Mouse (Mus musculus): ENCODE measurements around the gene Snrpd3.
A peak's percentile ranks its signal among the peaks of the same experiment; 100 is the strongest.
"Not testable (repeated sequence)": the region's sequence is repeated elsewhere in the genome, so short reads cannot be mapped to it uniquely, and the experiment has no call there.

The Snrpd3 gene

DNA sequence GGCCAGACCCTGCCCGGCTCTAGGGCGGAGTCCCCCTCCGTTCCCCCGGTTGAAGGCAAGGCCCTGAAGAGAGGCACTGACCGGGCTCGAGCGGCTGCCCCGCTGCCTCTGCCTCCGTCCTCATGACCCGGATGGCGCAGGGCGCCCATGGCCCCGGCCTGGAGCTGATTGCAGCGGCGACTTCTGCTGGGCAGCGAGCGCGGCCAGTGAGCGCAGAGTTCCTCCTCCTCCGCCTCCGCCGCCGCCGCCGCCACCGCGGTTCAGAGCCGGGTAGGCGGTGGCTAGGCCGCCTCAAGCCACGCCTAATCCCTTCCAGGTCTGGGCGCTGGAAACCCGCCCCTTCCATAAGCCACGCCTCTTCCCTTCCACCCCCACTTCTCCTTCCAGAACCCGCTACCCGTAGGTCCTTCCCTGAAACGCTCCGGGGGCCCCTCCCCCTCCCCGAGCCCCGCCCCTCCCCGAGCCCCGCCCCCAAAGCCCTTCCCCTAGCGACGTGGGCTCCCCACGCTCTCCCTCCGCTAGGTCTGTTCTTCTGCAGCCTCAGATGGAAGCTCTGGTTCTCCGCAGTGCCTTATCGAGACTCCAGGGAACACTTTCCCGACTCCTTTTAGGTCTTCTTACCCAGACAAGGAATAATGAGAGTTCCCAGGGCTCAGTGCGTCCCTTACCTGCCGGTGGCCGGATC, at the start of gene Snrpd3:
Snrpd3 (plus strand) TSS at position 479 of the 685 bp plus-strand sequence.
- peak; percentile 99 for DNase-seq (ENCODE audit: low spot score)

DNA sequence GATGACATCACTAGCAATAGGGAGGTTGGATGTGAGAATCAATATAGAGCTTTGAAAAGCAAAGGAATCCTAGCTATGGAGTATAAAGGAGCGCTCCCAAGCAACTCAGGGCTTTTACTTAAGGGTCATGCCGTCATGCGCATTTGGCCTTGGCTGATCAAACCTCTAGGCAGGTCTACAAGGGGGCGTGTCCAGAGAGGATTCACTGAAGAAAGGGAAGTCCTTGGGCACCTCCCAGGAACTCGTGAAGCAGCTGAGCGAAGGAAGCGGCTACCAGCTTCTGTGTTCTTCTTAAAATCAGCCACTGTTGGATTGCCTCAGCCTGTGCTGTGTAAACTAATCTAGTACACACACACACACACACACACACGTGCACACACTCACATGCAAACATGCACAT, 43.9 kb upstream of the Snrpd3 start:
- DNase-seq (ENCODE audit: low spot score), result no peak

- DNase-seq (ENCODE audit: low spot score), result no peak
These were observed 42.8 kb upstream of the Snrpd3 start for GRCm38 (mm10) chr10:75474571-75474970.

DNA sequence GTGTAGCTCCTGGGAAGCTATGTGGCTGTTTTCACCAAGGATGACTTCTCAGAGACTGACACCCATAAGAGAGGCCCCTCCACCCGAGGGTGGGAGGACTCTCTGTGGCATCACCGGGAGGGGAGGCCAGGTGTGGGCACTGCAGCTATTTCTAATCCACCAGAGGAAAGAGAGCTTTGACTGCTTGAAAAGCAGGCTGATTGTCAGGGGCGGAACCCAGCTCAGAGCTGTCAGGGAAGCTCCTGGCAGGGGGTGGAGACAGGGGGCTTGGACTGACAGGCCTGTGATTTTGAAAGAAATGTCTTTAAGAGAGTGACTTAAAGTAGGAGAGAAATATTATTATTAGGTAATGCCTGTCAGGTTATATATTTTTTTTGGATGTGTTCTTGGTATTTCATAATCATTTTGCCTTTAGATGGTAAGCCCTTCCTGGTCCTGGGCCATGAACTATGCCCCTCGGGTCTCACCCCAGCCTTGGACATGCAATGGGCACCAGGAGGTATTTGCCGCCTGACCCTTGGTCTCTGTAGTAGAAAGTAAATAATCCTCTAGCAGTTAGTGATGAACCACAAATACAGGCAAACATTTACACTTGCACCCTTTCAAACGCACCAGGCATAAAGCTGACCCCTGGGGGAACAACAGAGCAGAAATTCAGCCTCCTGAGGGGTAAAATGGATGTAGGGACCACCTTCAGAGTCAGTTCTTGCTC, 42.1 kb upstream of the Snrpd3 start:
- peak; percentile 36 for DNase-seq (ENCODE audit: low spot score)

DNA sequence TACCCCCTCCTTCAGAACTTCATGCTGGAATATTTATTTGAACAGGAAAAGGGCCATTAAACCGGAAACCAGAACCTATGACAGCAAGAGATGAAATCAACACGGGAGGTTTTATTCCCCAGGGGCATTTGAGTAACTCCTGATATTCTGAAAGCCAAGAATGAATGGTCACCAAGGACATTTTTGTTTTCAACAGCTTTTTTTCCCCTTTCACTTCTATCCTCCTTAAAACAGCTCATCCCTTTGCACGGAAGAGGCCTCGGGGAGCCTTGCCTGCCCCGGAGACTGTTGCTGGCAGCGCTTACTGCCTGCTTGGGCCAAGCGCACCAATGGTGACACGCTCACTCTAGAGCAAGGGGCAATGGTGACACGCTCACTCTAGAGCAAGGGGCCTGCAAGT, 40.3 kb upstream of the Snrpd3 start:
- no peak for DNase-seq (ENCODE audit: low spot score)

- DNase-seq (ENCODE audit: low spot score), result no peak
These were observed 37.4 kb upstream of the Snrpd3 start for GRCm38 (mm10) chr10:75479955-75480354.

- DNase-seq (ENCODE audit: low spot score), result no peak
These were observed 35.6 kb upstream of the Snrpd3 start for GRCm38 (mm10) chr10:75481703-75482102.

GRCm38 (mm10) chr10:75482271-75482670, 35.1 kb upstream of the Snrpd3 start:
- DNase-seq (ENCODE audit: low spot score), result no peak

DNA sequence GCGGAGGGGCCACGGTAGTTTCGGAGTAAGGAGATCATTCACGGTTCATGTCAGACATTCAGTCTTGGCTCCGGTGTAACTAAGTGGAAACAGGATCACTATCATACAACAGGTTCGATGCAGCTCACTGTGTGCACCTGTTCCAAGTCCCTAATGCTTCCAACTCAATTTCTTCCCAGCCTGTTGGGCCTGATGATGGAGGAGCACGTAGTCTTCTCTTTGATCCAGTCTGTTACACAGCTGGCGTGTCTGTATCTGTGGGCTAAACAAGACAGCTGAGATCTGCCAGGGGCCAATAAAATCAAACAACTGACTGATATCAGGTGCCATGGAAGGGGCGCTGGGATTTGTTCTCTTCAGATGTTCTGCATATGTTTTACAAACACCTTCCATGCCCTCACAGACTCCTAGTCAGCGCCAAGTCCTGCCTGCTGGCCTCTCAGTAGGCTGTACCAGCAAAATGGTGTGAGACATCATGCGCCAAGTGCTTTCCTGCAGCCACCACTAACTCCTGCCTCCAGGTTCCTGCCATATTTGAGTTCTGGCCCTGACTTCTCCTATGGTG, 34.4 kb upstream of the Snrpd3 start:
- DNase-seq (ENCODE audit: low spot score), result no peak

DNA sequence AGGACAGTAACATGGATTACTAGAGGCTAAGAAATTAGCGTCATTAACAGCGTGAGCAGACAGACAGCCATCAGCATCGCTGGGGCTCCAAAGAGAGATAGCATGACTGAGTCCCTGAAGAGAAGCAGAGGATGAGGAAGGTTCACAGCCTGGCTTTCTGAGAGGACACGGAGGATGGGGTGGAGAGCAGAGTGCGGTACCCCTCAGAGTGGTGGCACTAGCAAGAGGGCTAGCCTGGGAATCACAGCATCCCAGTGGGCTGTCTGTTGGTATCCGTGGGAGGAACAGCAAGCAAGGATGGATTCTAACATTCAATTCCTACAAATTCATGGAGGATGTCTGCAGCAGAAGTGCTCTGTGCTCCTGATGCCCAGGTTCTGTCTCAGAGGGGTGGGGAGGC, 33.3 kb upstream of the Snrpd3 start:
- DNase-seq (ENCODE audit: low spot score), result no peak

- no peak for DNase-seq (ENCODE audit: low spot score)
These were observed 32.6 kb upstream of the Snrpd3 start for GRCm38 (mm10) chr10:75484767-75485166.

DNA sequence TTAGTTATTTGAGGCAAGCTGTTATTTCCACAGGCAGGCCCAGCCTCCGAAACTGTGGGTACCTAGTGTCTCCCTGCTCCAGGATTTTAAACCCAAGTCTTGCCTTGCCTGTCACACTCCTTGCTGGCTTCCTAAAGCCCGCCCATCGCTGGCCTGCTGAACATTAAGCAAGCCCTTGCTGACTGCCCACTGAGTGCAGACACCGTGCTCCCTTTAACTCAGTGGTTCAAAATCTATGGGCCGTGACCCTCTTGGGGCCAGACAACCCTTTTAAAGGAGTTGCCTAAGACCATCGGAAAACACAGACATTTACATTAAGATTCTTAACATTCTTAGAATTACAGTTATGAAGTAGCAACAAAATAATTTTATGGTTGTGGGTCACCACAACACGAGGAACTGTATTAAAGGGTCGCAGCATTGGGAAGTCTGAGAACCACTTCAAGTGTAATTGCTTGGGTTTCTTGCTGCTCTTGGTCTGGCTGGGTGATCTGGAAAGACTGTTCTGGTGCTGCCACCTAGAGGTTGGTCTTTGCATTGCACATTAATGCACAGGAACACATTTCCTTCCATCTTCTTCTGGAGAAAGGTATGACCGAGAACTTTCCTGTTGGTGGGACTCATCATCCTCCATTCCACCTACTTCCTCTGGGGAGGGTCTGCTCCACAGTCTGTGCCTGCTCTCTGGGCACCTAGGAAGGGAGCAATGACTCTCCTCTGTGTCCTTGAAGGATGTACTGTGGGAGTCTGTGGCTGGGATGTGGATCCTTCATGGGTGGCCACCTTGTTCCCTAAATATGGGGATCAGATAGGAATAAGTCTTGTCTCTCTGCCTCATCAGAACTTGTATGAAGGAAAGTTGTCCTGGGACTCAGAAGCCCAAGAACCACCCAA, 31.0 kb upstream of the Snrpd3 start:
- DNase-seq (ENCODE audit: low spot score), result peak; percentile 65

- DNase-seq (ENCODE audit: low spot score), result no peak
These were observed 30.2 kb upstream of the Snrpd3 start for GRCm38 (mm10) chr10:75487131-75487530.

DNA sequence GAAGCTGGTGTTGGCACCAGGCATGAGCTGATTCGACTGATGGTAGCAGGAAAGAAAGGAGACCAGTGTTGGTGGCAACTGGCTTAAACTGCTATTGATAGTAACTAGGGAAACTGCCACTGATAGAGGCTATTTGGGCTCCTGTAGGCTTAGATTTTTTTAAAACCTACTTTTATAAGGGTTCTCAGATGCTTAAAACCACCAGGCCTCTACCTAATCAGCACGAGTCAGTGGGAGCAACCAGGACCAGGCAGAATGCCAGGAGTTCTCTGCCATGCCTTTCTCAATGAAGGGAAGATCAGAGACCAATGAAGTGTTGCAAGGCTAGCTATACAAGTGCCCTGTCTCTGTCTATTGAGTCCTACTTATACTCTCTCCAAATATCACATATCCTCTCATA, 27.8 kb upstream of the Snrpd3 start:
- DNase-seq (ENCODE audit: low spot score), result no peak

GRCm38 (mm10) chr10:75490731-75491130, 26.6 kb upstream of the Snrpd3 start:
- DNase-seq (ENCODE audit: low spot score), result no peak

GRCm38 (mm10) chr10:75491234-75491935, 26.0 kb upstream of the Snrpd3 start:
- DNase-seq (ENCODE audit: low spot score), result no peak

- no peak for DNase-seq (ENCODE audit: low spot score)
These were observed 25.5 kb upstream of the Snrpd3 start for GRCm38 (mm10) chr10:75491936-75492262.

- no peak for DNase-seq (ENCODE audit: low spot score)
These were observed 22.0 kb upstream of the Snrpd3 start for GRCm38 (mm10) chr10:75495304-75495703.

- DNase-seq (ENCODE audit: low spot score), result no peak
These were observed 21.4 kb upstream of the Snrpd3 start for GRCm38 (mm10) chr10:75495921-75496320.

DNA sequence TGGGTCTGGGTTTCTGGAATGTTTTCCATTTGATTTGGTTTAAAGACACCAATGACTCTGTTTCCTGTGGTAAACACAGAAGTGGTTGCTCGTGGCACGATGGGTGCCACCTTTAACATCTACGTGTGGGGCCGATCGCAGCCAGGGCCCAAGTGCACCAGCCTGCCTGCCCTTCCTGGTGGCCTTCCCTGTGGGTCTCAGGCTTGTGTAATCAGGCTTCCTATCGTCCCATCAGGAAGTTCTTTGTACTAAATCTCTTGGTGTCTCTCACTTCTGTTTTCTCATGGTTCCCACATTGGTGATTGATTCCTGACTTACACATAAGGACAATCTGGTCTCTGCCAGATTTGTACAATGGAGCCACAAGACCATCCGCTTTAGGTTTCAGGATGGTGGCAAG, 18.1 kb upstream of the Snrpd3 start:
- not testable (repeated sequence) for DNase-seq (ENCODE audit: low spot score)

DNA sequence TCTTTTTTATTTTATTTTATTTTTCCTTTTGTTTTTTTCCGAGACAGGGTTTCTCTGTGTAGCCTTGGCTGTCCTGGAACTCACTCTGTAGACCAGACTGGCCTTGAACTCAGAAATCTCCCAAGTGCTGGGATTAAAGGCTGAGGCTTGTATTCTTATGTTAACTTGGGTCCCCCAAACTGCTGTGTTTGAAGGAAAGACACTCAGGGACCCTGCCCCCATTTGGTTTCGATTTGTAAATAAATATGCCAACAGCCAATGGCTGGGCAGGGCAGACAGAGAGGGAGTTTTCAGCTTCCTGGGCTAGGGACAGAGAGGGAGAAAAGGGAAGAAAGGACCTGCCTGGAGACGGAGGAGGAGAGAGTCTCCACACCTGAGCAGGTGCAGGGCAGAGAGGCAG, 17.6 kb upstream of the Snrpd3 start:
- no peak for DNase-seq (ENCODE audit: low spot score)

GRCm38 (mm10) chr10:75500345-75500744, 17.0 kb upstream of the Snrpd3 start:
- DNase-seq (ENCODE audit: low spot score), result peak; percentile 58

Data from yolk sac, embryonic 10.5 days (tissue).